Mouse (Mus musculus): ENCODE measurements at regions not wholly inside any gene's neighbourhood (a gene's known extent, or its start where the extent isn't known, plus 50 kb on each side); places are given as distances from the start of the nearest gene placed in this dataset.
A peak's percentile ranks its signal among the peaks of the same experiment; 100 is the strongest.

DNA sequence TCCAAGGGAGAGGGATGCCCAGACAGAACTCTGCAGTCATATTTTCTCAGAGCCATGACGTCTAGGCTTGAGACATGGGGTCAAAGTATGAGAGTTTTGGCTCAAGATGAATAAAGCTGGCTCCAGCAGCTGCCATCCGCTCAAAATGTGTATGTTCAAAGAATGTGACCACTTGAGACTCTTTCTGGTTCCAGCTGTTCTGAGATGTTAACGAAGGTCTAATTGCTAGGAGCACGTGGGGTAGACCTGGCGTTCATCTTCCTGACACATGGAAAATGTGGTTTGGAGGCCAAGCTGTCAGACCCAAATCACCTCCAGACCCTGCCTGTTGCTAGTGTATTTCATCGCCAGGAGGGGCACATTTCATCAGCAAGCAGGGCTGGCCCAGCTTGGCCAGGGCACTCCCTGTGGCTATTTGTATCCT is 58.9 kb upstream of the Ankrd1 start:
- DNase-seq (ENCODE audit: low spot score) = no peak

DNA sequence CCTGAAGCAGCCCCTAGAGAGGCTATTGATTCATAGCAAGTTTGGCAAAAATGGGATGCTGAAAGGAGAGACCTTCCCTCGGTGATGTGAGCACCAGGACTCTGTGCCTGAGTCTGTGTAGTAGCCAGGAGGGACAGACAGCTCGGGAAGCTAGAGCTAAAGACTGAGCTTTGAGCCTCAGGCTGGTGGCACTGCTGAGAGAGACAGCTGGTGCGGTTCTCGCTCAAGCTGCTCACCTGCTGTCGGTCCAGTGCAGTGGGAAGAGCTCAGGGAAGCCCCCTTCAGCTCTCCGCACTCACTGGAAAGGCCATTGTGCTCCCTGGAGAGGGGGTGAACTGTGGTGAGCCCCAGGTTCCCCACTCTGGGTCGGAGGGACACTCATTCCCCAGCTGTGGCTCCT is 60.4 kb upstream of the Ankrd1 start:
- no peak for DNase-seq (ENCODE audit: low spot score)

DNA sequence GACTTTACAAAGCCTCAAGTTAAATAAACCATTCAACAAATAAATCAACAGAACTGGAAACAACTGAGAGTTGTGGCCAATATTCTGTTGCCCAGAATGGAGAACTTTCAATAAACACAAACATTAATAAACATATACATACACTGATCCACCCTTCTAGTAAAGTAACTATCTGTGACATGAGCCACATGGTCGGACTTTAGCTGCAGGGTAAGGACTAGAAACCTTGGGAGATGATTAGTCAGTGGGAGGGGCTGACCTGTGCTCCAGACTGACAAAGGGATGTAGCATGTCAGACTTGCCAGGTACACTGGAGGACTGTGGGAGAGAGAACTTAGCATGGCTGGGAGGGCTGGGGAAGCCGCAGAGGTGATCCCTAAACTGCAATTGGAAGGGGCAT is 61.6 kb upstream of the Ankrd1 start:
- no peak for DNase-seq (ENCODE audit: low spot score)

- peak; percentile 45 for DNase-seq (ENCODE audit: low spot score)
Observed at GRCm38 (mm10) chr19:36183127-36183526, 63.2 kb upstream of the Ankrd1 start.

DNA sequence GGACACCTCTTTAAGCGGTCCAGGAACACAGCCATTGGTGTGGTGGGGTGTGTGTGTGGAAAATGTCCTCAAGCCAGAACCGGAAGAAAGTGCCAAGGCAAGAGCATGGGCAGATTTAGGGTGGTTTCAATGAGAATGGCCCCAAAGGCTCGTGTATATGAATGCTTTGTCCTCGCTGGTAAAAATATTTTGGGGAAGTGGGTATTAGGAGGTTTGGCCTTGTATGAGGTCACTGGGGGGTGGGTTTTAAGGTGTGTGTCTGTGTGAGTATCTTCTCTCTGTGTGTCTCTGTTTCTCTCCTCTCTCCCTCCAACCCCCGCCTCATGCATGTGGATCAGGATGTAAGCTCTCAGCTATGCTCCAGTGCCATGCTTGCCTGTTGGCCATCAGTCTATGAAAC is 69.8 kb upstream of the Ankrd1 start:
- no peak for DNase-seq (ENCODE audit: low spot score)

DNA sequence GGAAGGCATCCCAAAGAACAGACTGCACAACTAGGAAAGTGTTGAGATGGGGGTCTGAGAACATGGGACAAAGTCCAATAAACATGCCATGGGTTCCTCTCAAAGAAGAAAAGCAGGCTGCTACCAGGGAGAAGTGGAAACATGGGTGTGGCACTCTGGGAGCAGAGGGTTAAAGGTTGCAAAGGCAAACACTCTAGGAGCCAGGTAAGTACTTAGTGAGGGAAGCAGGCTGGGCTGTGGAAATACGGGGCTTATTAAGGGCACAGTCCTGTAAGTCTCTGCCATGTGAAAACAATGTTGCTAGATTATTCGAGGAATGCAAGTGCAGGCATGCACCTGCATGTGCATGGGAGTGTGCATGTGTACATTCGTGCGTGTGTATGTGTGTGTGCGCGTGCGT is 71.7 kb upstream of the Ankrd1 start:
- no peak for DNase-seq (ENCODE audit: low spot score)

- DNase-seq (ENCODE audit: low spot score) = no peak
Observed at GRCm38 (mm10) chr19:36204269-36204668, 84.4 kb upstream of the Ankrd1 start.

DNA sequence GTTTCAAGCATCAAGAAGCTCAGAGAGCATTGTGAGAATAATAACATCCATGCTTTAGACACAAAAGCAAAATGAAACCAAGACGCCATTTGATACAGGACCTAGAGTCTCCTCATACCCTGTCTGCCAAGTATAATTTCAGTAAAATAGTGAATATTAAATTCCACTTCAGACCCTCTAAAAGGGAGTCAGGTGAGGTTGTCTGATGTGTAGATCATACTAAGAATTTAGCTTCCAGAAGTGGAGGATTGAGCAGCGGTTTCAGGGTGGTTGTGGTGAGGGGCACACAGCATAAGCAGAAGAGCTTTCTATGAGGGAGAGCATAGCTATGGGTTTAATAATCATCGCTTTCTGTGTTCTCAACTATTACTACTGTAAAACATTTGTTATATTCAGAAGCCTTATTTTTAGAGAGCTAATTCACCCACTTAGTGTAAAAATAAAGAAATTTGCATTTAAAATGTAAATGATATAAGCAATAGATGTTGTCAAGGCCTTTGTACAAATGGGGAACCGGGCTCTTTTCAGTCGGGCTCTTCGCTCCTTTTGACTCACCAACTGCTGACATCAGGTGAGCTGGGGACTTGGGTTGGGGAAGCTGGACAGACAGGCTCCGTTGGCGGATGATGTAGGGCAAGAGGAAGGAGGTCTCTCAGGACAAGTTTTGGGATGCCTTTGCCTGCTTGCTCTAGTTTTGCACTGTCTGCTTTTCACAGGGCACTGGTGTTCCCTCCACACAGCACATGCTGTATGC is 85.2 kb upstream of the Ankrd1 start:
- no peak for DNase-seq (ENCODE audit: low spot score)

GRCm38 (mm10) chr19:36207735-36208288 is 87.9 kb upstream of the Ankrd1 start:
- DNase-seq (ENCODE audit: low spot score) = no peak

GRCm38 (mm10) chr19:36208419-36208818 is 88.5 kb upstream of the Ankrd1 start:
- DNase-seq (ENCODE audit: low spot score) = no peak

- DNase-seq (ENCODE audit: low spot score) = no peak
Observed at GRCm38 (mm10) chr19:36213461-36213860, 93.6 kb upstream of the Ankrd1 start.

DNA sequence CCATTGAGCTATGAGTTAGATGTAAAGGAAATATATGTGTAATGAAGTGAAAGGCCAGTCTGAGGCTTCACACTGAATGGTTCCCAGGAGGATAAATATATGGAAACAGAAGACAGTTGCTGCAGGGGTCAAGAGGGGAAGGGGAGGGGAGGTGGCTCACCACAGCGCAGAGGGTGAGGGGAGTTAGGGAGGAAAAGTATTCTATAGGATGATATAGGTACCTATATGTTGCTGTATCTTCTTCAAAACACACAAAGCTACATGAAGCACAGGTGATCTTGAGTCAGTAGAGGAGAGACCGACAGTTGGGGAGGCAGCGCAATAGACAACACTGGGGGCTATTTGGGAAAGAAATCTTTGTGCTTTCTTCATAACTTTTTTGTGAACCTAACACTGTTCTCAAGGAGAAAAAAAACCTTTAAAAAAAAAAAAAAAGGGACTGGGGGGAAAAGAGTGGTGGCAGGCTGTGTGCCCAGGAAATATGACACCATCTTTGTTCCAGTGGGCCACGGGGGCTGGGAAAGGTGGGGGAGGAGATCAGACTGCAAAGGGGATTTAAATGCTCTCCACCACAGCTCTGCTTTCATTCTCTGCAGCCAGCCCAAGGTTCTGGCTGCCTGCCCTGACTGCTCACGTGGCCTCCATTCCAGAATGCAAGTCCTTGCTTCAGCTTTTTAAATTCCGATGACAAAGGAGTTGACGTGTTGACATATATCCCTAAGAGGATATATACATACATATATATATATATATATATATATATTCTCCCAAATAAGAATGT is 94.5 kb upstream of the Ankrd1 start:
- peak; percentile 5 for DNase-seq (ENCODE audit: low spot score)

- DNase-seq (ENCODE audit: low spot score) = no peak
Observed at GRCm38 (mm10) chr19:36217177-36217576, 97.3 kb upstream of the Ankrd1 start.

GRCm38 (mm10) chr19:36217605-36218004 is 97.7 kb upstream of the Ankrd1 start:
- no peak for DNase-seq (ENCODE audit: low spot score)

- DNase-seq (ENCODE audit: low spot score) = no peak
Observed at GRCm38 (mm10) chr19:36218921-36219320, 99.0 kb upstream of the Ankrd1 start.

DNA sequence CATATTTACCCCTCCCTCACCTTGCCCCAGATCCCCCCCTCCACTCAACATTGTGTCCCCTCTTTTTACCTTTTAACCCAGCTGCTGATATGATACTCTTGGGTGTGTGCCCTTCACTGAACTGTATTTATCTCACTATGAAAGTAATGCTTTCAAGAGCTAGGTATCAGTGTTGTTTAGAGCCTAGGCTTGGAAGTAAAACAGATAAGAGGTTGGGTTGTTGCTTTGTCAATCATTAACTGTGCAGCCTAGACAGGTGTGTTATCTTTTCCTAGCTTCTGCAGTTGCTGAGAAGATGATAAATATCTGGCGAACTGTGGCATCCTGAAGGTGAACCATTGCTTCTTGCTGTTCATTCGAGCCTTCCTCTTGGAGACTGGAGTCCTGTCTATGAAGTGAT is 101.2 kb upstream of the Ankrd1 start:
- no peak for DNase-seq (ENCODE audit: low spot score)

DNA sequence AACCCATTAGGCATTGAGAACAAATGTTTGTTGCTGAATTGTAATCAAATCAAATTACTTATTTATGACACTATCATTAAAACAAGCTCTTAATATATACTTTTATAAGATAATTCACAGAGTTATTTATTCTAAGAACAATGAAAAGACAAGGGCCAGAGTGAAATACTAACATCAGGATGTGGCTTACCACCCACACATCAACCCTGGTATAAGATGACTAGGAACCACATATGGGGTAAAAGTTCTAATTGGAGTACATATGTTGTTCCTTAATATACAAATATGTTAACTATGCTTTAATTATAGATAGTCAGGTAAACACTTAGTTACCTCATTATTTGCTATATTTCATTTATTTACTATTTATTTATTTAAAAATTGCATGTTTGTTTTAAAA is 101.7 kb upstream of the Ankrd1 start:
- no peak for DNase-seq (ENCODE audit: low spot score)

DNA sequence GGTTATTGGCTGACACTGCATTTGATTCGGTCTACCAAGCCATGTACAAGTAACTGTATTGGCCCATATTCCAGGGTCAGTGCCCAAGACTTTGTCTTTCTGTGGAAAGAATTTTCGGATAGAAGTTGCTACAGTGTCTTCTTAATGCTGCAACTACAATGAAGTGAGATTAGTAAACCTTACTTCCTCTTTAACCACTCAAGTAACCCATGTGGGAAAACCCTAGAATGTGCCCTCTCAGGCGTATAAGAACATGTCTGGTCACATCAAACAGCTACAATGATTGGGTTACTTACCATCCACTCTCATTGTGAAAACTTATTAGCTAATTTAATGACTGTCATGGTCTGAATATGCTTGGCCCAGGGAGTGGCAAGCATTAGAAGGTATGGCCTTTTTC is 102.3 kb upstream of the Ankrd1 start:
- no peak for DNase-seq (ENCODE audit: low spot score)

DNA sequence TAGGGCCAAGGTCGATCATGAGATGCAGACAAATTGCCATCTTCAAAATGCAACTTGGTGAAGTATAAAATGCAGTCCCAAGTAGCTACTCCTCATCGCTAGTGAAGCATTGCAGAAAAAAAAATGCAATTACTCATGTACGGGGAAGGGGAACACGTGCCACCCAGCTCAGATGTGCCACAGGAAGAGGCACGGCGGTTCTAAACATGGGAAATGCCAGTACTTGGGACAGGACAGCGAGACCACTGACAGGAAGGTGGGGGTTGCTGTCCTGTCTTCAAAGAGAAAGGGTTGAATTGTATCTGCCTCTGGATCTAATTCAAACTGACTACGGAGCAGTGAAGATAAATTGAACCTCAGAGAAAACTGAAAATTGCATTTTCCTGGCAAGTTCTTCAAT is 104.6 kb upstream of the Ankrd1 start:
- no peak for DNase-seq (ENCODE audit: low spot score)

DNA sequence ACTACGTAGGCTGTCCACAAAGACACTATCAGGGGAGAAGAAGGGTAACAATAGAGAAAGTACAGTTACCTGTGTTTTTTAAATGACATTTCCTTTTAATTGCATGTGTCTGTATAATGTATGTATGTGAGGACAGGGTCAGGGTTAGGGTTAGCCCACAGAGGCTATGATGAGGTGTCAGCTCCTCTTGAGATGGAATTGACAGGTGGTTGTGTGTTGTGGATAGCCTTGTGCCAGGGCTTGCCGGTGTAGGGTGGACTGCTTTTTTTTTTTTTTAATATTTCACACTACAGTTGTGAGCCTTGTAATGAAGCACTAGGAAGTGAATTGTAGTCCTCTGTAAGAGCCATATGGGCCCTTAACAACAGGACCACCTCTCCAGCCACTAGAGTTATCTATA is 105.7 kb upstream of the Ankrd1 start:
- no peak for DNase-seq (ENCODE audit: low spot score)

DNA sequence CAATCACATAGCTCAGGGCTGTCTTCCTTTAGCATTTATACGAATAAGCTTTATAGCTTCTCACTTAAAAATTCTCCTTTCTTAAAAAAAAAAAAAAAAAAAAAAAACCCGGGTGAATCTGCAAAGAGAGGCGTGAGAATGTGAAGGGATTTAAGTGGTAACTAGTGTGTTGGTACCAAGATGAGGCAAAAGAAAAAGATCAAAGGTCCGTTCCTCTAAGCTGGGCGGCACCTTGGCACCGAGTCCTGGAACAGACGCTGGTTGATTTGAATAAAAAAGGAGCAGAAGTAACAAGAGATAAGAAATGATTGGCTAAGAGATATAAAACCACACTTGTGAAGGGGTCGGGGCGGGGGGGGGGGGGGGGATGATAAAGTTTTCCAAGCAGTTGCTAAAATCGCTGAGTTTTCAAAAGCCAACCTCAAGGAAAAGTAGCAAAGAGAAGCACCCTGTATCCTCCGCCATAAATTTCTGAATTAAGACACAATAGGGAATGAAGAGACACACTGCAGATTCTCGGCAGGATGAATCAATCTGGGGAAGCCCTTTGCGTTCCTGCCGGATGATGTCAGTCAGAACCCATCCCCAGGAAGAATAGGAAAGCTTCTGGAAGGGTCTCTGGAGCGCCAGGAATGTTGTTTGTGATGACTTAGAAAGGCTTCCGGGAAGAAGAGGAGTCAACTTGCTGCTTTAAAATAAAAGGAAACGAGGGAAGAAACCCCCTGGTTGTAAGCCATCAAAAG is 107.7 kb upstream of the Ankrd1 start:
- no peak for DNase-seq (ENCODE audit: low spot score)

- no peak for DNase-seq (ENCODE audit: low spot score)
Observed at GRCm38 (mm10) chr19:36229315-36229714, 109.4 kb upstream of the Ankrd1 start.

- no peak for DNase-seq (ENCODE audit: low spot score)
Observed at GRCm38 (mm10) chr19:36229941-36230340, 110.0 kb upstream of the Ankrd1 start.

All from urinary bladder, postnatal 25 days (tissue).